8 mouse cellular contexts compared by ENCODE assay signal in the genomic region with DNA sequence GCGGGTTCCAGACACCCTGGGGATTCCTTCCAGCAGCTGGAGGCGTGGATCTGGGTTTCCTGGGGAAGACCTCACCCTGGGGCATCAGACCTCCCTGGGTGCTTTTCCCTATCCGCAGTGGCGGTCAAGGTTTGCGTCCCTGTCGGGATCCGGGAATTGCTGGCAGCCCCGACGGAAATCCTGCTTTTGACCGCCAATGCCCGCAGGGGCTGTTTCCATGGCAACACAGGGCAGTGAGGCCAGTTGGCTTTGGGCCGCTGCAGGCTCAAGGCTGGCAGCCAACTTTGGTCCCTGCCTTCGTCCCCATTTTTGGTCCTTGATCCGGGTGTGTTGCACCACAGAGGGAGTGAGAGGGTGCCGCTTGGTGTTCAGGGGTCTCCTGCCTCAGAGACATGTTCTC. TPM values are rescaled to one million over a fixed set of nuclear protein-coding genes. Genes with fewer than 3 reads are reported as not detected.
DNase-seq lines count a peak whose midpoint lies in the region; ATAC-seq lines count a peak whose summit lies in the region.

No protein-coding gene starts in this region.

- peak; percentile 25 to 27 for DNase-seq in B cell, adult 2 months
- DNase-seq in adrenal gland, postnatal 25 days, result peak; percentile 84
- DNase-seq in heart, embryonic 10.5 days (ENCODE audit: low spot score), result no peak
- DNase-seq in kidney, adult 9 months, result peak; percentile 95
- DNase-seq in testis, postnatal 10 days (ENCODE audit: low spot score), result peak; percentile 73

- H3K4me3 ChIP-seq in embryonic facial prominence, embryonic 12.5 days, result peak overlapping the region; percentile 8
- peak overlapping the region; percentile 48 for H3K4me3 ChIP-seq in heart, embryonic 10.5 days
- peak overlapping the region; percentile 28 for H3K4me3 ChIP-seq in limb, embryonic 13.5 days
- no peak overlapping the region for H3K4me3 ChIP-seq in midbrain, embryonic 16.5 days (ENCODE audit: low read depth, low read length)

- H3K9ac ChIP-seq in embryonic facial prominence, embryonic 12.5 days, result no peak overlapping the region
- peak overlapping the region; percentile 48 for H3K9ac ChIP-seq in limb, embryonic 13.5 days
- no peak overlapping the region for H3K9ac ChIP-seq in midbrain, embryonic 16.5 days (ENCODE audit: low read depth, low read length)

- ATAC-seq in embryonic facial prominence, embryonic 12.5 days (ENCODE audit: insufficient number of reproducible peaks, insufficient read depth, low FRiP score, low TSS enrichment), result no peak
- ATAC-seq in limb, embryonic 13.5 days (ENCODE audit: low FRiP score, low read depth), result no peak
- no peak for ATAC-seq in midbrain, embryonic 16.5 days

- no peaks in the 10 kb centered on the region for H3K36me3 ChIP-seq in embryonic facial prominence, embryonic 12.5 days
- H3K36me3 ChIP-seq in heart, embryonic 10.5 days, result no peaks in the 10 kb centered on the region
- H3K36me3 ChIP-seq in limb, embryonic 13.5 days, result no peaks in the 10 kb centered on the region
- H3K36me3 ChIP-seq in midbrain, embryonic 16.5 days (ENCODE audit: control insufficient read depth, insufficient read depth, low read length), result no peaks in the 10 kb centered on the region

- 2% methylated on average over 15 of the region's 15 CpGs for WGBS in embryonic facial prominence, embryonic 12.5 days
- 2% methylated on average over 15 of the region's 15 CpGs for WGBS in heart, embryonic 10.5 days
- 4% methylated on average over 15 of the region's 15 CpGs for WGBS in limb, embryonic 13.5 days
- 2% methylated on average over 14 of the region's 15 CpGs for WGBS in midbrain, embryonic 16.5 days

- peaks cover 39% of the 10 kb centered on the region for H3K27me3 ChIP-seq in embryonic facial prominence, embryonic 12.5 days
- H3K27me3 ChIP-seq in heart, embryonic 10.5 days (ENCODE audit: insufficient read depth, poor library complexity, severe bottlenecking), result peaks cover 59% of the 10 kb centered on the region
- peaks cover 38% of the 10 kb centered on the region for H3K27me3 ChIP-seq in limb, embryonic 13.5 days
- H3K27me3 ChIP-seq in midbrain, embryonic 16.5 days (ENCODE audit: control insufficient read depth, insufficient read depth, low read depth, low read length), result peaks cover 8% of the 10 kb centered on the region

- peaks cover 19% of the 10 kb centered on the region for H3K4me1 ChIP-seq in embryonic facial prominence, embryonic 12.5 days
- peaks cover 36% of the 10 kb centered on the region for H3K4me1 ChIP-seq in heart, embryonic 10.5 days
- peaks cover 25% of the 10 kb centered on the region for H3K4me1 ChIP-seq in limb, embryonic 13.5 days
- peaks cover 24% of the 10 kb centered on the region for H3K4me1 ChIP-seq in midbrain, embryonic 16.5 days (ENCODE audit: control insufficient read depth, insufficient read depth, low read length)

- H3K9me3 ChIP-seq in embryonic facial prominence, embryonic 12.5 days, result no peaks in the 10 kb centered on the region
- H3K9me3 ChIP-seq in heart, embryonic 10.5 days, result no peaks in the 10 kb centered on the region
- no peaks in the 10 kb centered on the region for H3K9me3 ChIP-seq in limb, embryonic 13.5 days
- H3K9me3 ChIP-seq in midbrain, embryonic 16.5 days (replicated peaks; ENCODE audit: control insufficient read depth, low read length, poor library complexity, severe bottlenecking), result no peaks in the 10 kb centered on the region

- no peak overlapping the region for H3K27ac ChIP-seq in embryonic facial prominence, embryonic 12.5 days
- peak overlapping the region; percentile 78 for H3K27ac ChIP-seq in heart, embryonic 10.5 days
- no peak overlapping the region for H3K27ac ChIP-seq in limb, embryonic 13.5 days
- H3K27ac ChIP-seq in midbrain, embryonic 16.5 days (ENCODE audit: low read length), result peak overlapping the region; percentile 28; the same call in 1 of the 2 replicates

- peak overlapping the region; percentile 31 for H3K4me2 ChIP-seq in embryonic facial prominence, embryonic 12.5 days (replicated peaks)
- H3K4me2 ChIP-seq in limb, embryonic 13.5 days (replicated peaks), result peak overlapping the region; percentile 56
- peak overlapping the region; percentile 39 for H3K4me2 ChIP-seq in midbrain, embryonic 16.5 days (ENCODE audit: low read length)

RNA-seq across cellular contexts. Expression of gene Fgr, which starts 1.0 kb away (rescaled TPM):
- 0.33 TPM in 1 of 2 replicates, not detected in the other for total RNA-seq in adrenal gland, postnatal 25 days (2021)
- 0.29 and 0.39 TPM in 2 replicates for polyA plus RNA-seq in embryonic facial prominence, embryonic 12.5 days (2016; fragmentation: Nextera tagmentation; extraction: Ambion mirVana)
- polyA plus RNA-seq in heart, embryonic 10.5 days (2016; fragmentation: Nextera tagmentation; extraction: Ambion mirVana), result 0.36 and 0.43 TPM in 2 replicates
- 0.19 and 0.26 TPM in 2 replicates for polyA plus RNA-seq in limb, embryonic 13.5 days (2015; fragmentation: Nextera tagmentation; extraction: Ambion mirVana)
- 0.05 TPM in 1 of 2 replicates, not detected in the other for polyA plus RNA-seq in midbrain, embryonic 16.5 days (2015; fragmentation: Nextera tagmentation; extraction: Ambion mirVana)

RNA-seq across cellular contexts. Expression of gene Ahdc1, which starts 36.2 kb away (rescaled TPM):
- 91.4 and 96.4 TPM in 2 replicates for total RNA-seq in adrenal gland, postnatal 25 days (2021)
- polyA plus RNA-seq in embryonic facial prominence, embryonic 12.5 days (2016; fragmentation: Nextera tagmentation; extraction: Ambion mirVana), result 12.7 and 14.6 TPM in 2 replicates
- polyA plus RNA-seq in heart, embryonic 10.5 days (2016; fragmentation: Nextera tagmentation; extraction: Ambion mirVana), result 8.4 and 12.2 TPM in 2 replicates
- polyA plus RNA-seq in limb, embryonic 13.5 days (2015; fragmentation: Nextera tagmentation; extraction: Ambion mirVana), result 11.3 and 11.5 TPM in 2 replicates
- 11.2 and 12.5 TPM in 2 replicates for polyA plus RNA-seq in midbrain, embryonic 16.5 days (2015; fragmentation: Nextera tagmentation; extraction: Ambion mirVana)

RNA-seq across cellular contexts. Expression of gene Fam76a, which starts 52.5 kb away (rescaled TPM):
- 35.3 and 36.6 TPM in 2 replicates for total RNA-seq in adrenal gland, postnatal 25 days (2021)
- 37.7 and 40.9 TPM in 2 replicates for polyA plus RNA-seq in embryonic facial prominence, embryonic 12.5 days (2016; fragmentation: Nextera tagmentation; extraction: Ambion mirVana)
- 32.3 and 33.1 TPM in 2 replicates for polyA plus RNA-seq in heart, embryonic 10.5 days (2016; fragmentation: Nextera tagmentation; extraction: Ambion mirVana)
- polyA plus RNA-seq in limb, embryonic 13.5 days (2015; fragmentation: Nextera tagmentation; extraction: Ambion mirVana), result 39.9 and 44.8 TPM in 2 replicates
- 41.8 and 42.7 TPM in 2 replicates for polyA plus RNA-seq in midbrain, embryonic 16.5 days (2015; fragmentation: Nextera tagmentation; extraction: Ambion mirVana)

Comparison
In these comparisons a context has a peak if more than half of its experiments do, and no peak if none do; other contexts are left out.
1. H3K27ac ChIP-seq: peak in heart, embryonic 10.5 days (single experiment) and midbrain, embryonic 16.5 days (single experiment); none in embryonic facial prominence, embryonic 12.5 days (single experiment) and limb, embryonic 13.5 days (single experiment).
2. Peak in every context shown above with its lines, with median percentiles within 50 percentile points of each other: H3K4me2 ChIP-seq.